Mouse (Mus musculus) spleen, adult 2 months (tissue): ENCODE results near the gene Ms4a10. TPM values are rescaled to one million over a fixed set of nuclear protein-coding genes. Genes with fewer than 3 reads are reported as not detected.

Experiments
- DNase-seq, 2 experiments: peaks; one replicate each; pipeline versions ENCODE4 v3.0.0 to v3.0.0-alpha.2; 2012 to 2021; ENCODE audit warnings: low spot score in 2 of 2, low read depth in 1 of 2
- H3K27ac ChIP-seq: fragments of 200-500 bp; 2 replicates; pipeline ENCODE4 v1.5.1; 2012; ENCODE audit warnings: low read length, inconsistent platforms; ENCODE audit not compliant: insufficient read depth
- H3K27me3 ChIP-seq: fragments of 200-500 bp; 2 replicates; pipeline ENCODE4 v1.6.1; 2012; ENCODE audit warnings: mild to moderate bottlenecking, moderate library complexity, low read length, inconsistent platforms; ENCODE audit not compliant: control insufficient read depth, insufficient read depth
- H3K36me3 ChIP-seq: fragments of 200-500 bp; 2 replicates; pipeline ENCODE4 v1.6.1; 2012; ENCODE audit warnings: mild to moderate bottlenecking, low read length, inconsistent platforms; ENCODE audit not compliant: control insufficient read depth, insufficient read depth
- H3K4me1 ChIP-seq: fragments of 200-500 bp; 2 replicates; pipeline ENCODE4 v1.6.1; 2011; ENCODE audit warnings: inconsistent platforms; ENCODE audit not compliant: control insufficient read depth, insufficient read depth, insufficient read length
- H3K4me3 ChIP-seq: fragments of 200-500 bp; 2 replicates; pipeline ENCODE4 v1.5.1; 2011; ENCODE audit warnings: mild to moderate bottlenecking, inconsistent platforms; ENCODE audit not compliant: insufficient read depth, insufficient read length; ENCODE audit errors: extremely low read depth
- CTCF ChIP-seq: fragments of 200-500 bp; IDR thresholded peaks from 2 replicates; pipeline ENCODE4 v1.5.1; 2011; ENCODE audit warnings: mild to moderate bottlenecking, inconsistent platforms; ENCODE audit not compliant: insufficient read depth, insufficient read length, insufficient replicate concordance; ENCODE audit errors: extremely low read depth
- POLR2A ChIP-seq: fragments of 200-500 bp; IDR thresholded peaks from 2 replicates; pipeline ENCODE4 v1.6.1; 2011; ENCODE audit warnings: low read depth, low read length, inconsistent platforms
- WGBS: fragments of 180-500 bp; shearing (Covaris S2); methylation state at CpG from one replicate; pipeline ENCODE4 v1.1.7; 2018; 5-methylcytosine and 5-hydroxymethylcytosine counted together
- polyA plus RNA-seq: library from polyadenylated mRNA; depleted of rRNA; stranded (reverse); fragments of >200 nt; gene quantifications from 2 replicates; pipeline ENCODE4 v1.2.3, GENCODE M21; 2012

Gene Ms4a10
- polyA plus RNA-seq, 1 experiment: not detected

DNA sequence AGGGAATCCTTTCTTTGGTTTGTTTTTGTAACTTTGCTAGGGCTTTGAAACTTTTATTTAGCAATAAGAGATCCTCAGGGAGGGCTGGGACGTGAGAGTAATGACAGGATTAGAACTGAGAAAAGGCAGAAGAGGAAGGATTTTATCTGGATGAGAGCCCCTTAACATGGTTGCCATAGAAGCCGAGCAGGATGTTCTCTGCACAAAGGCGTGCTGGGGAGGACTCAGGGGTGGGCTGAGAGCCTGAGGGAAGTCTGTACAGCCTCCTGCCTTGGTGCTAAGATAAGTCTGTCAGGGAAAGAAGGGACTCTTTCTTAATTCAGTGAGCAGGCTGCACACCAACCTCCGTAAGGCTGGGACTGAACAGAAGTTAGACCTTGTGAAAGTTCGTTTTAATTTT, 39.4 kb downstream of the Ms4a10 start:
- DNase-seq: no peak
- no peaks in the 10 kb centered on the region for H3K36me3 ChIP-seq
- 45% methylated on average over 5 of the region's 5 CpGs for WGBS
- no peak for TF ChIP-seq POLR2A
- H3K27ac ChIP-seq: no peak overlapping the region
- no peaks in the 10 kb centered on the region for H3K27me3 ChIP-seq
- no peak overlapping the region for H3K4me3 ChIP-seq
- H3K4me1 ChIP-seq: no peaks in the 10 kb centered on the region

- TF ChIP-seq POLR2A (no peak), CTCF (no peak)
- no peak for DNase-seq
- WGBS: 51% methylated on average over 2 of the region's 2 CpGs
- no peaks in the 10 kb centered on the region for H3K4me1 ChIP-seq
- H3K27me3 ChIP-seq: no peaks in the 10 kb centered on the region
- H3K27ac ChIP-seq: no peak overlapping the region
- no peaks in the 10 kb centered on the region for H3K36me3 ChIP-seq
- no peak overlapping the region for H3K4me3 ChIP-seq
Observed at GRCm38 (mm10) chr19:10930641-10931040, 43.8 kb downstream of the Ms4a10 start.

DNA sequence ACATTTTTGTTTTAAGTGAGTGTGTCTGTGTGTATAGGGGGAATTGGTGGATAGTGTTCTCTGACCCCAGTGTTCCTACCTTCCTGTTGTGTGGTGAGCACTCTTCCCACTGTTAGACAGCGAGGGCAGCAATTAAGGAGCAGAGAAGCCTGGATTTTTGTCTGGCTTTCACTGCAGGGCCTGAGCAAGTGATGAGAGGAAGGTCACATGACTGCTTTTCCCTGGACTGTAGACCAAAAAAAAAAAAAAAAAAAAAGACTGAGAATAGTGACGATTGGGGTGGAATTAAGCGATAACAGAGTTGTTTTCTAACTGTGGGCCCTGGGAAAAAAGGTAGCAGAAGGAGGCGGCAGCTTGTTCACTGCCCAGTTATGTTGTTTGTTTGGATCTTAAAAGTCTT, 47.8 kb downstream of the Ms4a10 start:
- Histone ChIP-seq H3K4me3 (no peak overlapping the region), H3K4me1 (no peaks in the 10 kb centered on the region), H3K27ac (no peak overlapping the region), H3K36me3 (no peaks in the 10 kb centered on the region), H3K27me3 (no peaks in the 10 kb centered on the region)
- DNase-seq: no peak
- 83% methylated on average over 4 of the region's 4 CpGs for whole genome bisulfite sequencing
- TF ChIP-seq POLR2A: no peak
- no peak for TF ChIP-seq CTCF

DNA sequence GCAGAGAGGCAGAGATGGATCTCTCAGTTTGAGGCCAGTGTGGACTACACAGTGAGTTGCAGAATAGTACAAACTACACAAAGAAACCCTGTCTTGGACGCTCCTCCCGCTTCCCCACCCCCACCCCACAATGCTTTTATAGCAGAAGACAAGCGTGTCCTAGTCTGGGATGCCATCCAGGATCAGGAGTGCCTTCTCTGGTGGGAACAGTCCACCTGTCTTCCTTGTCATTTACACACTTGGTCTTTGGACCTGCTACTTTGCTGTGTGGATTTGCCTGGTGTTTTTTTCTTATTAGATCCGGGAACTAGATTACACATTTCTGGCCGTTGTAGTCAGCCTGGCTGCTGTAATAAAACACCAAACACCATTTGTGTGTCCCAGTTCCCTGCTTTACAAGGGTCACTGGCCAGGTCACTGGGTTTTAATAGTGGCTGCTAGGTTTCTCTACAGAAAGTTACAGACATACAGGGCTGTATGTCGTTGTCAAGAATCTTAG, 48.3 kb downstream of the Ms4a10 start:
- Histone ChIP-seq H3K27me3 (no peaks in the 10 kb centered on the region), H3K36me3 (no peaks in the 10 kb centered on the region), H3K4me3 (no peak overlapping the region), H3K4me1 (no peaks in the 10 kb centered on the region), H3K27ac (no peak overlapping the region)
- no peak for DNase-seq
- WGBS: 89% methylated on average over 6 of the region's 6 CpGs
- no peak for TF ChIP-seq POLR2A
- TF ChIP-seq CTCF: no peak

DNA sequence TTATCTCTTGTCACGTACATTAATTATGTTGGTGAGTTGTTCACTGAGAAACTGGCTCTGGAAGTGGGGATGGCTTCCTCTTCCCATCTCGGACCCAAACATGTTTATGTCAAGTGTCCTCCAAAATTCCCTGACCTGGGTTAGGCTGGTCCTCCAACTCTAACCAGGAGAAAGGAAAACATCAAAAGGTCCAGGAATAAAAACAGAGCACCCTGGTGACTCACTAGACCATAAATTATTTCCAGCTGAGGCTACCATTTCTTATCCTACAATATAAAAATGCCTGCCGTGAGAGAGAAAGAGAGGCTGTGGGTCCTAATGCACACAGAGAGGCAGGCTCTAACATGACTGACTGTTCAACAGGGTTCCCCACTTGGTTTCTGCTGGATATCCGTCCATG, 50.2 kb downstream of the Ms4a10 start:
- Histone ChIP-seq H3K27ac (no peak overlapping the region), H3K4me3 (no peak overlapping the region), H3K27me3 (no peaks in the 10 kb centered on the region), H3K4me1 (no peaks in the 10 kb centered on the region), H3K36me3 (no peaks in the 10 kb centered on the region)
- no peak for DNase-seq
- TF ChIP-seq POLR2A (no peak), CTCF (no peak)
- WGBS: 73% methylated on average over 4 of the region's 4 CpGs

DNA sequence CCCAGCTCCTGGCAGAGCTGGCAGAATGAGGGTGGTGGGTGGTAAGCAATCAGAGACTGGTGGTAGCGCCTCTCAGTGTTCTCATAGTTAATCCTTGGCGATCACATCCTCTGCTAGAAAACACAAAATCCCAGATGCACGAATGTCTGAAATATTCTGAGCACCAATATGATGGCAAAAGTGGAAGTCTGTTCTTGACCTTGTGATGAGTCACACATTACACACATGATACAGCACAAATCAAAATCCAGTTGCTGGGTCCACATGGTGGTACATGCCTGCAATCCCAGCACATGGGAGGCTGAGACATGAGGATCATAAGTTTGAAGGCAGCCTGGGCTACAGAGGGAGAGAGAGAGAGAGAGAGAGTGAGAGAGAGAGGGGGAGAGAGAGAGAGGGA, 53.4 kb downstream of the Ms4a10 start:
- H3K4me1 ChIP-seq: no peaks in the 10 kb centered on the region
- no peak for DNase-seq
- H3K36me3 ChIP-seq: no peaks in the 10 kb centered on the region
- H3K27ac ChIP-seq: no peak overlapping the region
- 75% methylated on average over 3 of the region's 3 CpGs for WGBS
- H3K27me3 ChIP-seq: no peaks in the 10 kb centered on the region
- no peak for TF ChIP-seq POLR2A
- no peak for TF ChIP-seq CTCF
- no peak overlapping the region for H3K4me3 ChIP-seq

DNA sequence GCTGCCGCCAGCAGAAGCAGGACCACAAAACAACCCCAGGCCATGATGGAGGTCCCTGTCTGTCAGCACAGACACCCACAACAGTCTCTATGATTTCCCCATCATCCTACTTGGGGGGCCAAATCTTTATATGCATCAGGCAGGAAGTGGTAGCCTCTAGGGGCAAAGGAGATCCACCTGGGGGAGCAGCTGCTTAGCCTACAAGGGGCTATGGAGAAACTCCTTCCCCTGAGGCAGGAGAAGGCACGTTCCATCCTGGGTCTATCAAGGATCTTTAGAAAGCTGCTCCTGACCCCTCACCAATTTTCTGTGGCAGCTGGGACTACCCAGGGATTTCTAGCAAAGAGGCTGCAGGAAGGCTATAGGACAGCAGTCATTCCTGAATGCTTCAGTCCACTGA, 53.9 kb downstream of the Ms4a10 start, which contains the start of gene Zp1:
Gene Zp1 (minus strand): TSS at position 101 of the 400 bp plus-strand sequence.
- WGBS: 27% methylated on average over 2 of the region's 2 CpGs
- TF ChIP-seq CTCF (no peak), POLR2A (no peak)
- H3K27me3 ChIP-seq: no peaks in the 10 kb centered on the region
- no peaks in the 10 kb centered on the region for H3K4me1 ChIP-seq
- no peak for DNase-seq
- no peak within 1 kb of the TSS for H3K4me3 ChIP-seq
- H3K36me3 ChIP-seq: no peaks in the 10 kb centered on the region
- H3K27ac ChIP-seq: no peak within 1 kb of the TSS
